Mouse (Mus musculus): ENCODE data around the gene Cox19.

DNA sequence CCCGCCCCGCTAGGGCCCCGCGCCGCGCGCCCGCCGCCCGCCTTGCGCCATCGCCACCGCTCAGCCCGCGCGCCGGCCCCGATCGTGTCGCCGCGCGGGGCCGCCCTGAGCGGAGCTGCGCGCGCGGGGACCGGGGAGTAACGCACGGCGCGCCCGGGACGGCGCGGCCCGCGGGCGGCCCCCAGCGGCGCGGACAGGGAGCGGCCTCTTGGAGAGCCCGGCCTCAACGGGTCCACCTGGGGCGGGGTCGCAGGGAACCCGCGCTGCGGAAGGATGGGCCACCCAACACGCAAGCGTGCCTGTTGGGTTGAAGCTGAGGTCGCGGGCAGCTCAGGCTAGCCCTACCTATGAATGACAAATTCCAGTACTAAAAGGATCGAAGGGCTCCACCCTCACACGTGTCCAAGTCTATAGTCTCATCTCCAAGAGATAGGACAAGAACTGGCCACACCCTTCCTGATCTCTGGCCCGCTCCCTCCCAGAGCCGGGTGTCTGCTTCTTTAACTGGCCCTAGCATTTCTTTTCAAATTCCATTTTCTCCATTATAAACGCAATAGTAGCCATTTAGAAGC is 25.7 kb downstream of the Cox19 start, which contains the start of gene Adap1:
- peak; percentile 66 for TF ChIP-seq CTCF (IDR thresholded peaks at IDR 0.05)
- TF ChIP-seq POLR2A (IDR thresholded peaks at IDR 0.05; ENCODE audit: insufficient read depth, low read depth, low read length): no peak

Measured in heart, adult 2 months (tissue).